Mouse (Mus musculus): ENCODE measurements around the gene Ubn1. TPM values are rescaled to one million over a fixed set of nuclear protein-coding genes. Genes with fewer than 3 reads are reported as not detected.
A peak's percentile ranks its signal among the peaks of the same experiment; 100 is the strongest.

Gene Ubn1
- total and polyA plus RNA-seq, 2 experiments from 2014 or later = 8.5 to 31.3 TPM

- H3K4me2 ChIP-seq (ENCODE audit: low read depth, low read length) = no peak overlapping the region
- 23% methylated on average over 14 of the region's 14 CpGs for WGBS
- no peak overlapping the region for H3K4me3 ChIP-seq (ENCODE audit: low read depth, low read length)
- no peak overlapping the region for H3K9ac ChIP-seq (replicated peaks; ENCODE audit: low read depth, low read length)
- H3K27ac ChIP-seq (ENCODE audit: low read depth) = peak overlapping the region; percentile 21; the same call in 1 of the 2 replicates
- peaks cover 42% of the 10 kb centered on the region for H3K4me1 ChIP-seq (ENCODE audit: control insufficient read depth, insufficient read depth)
- no peaks in the 10 kb centered on the region for H3K36me3 ChIP-seq (replicated peaks; ENCODE audit: control insufficient read depth, insufficient read depth, low read length)
- no peaks in the 10 kb centered on the region for H3K9me3 ChIP-seq (replicated peaks; ENCODE audit: control insufficient read depth, low read length)
- no peak for TF ChIP-seq CTCF (IDR thresholded peaks at IDR 0.05; ENCODE audit: low read depth)
- peak; percentile 84; the same call in 1 of the 2 replicates for TF ChIP-seq EP300 (IDR thresholded peaks at IDR 0.05; ENCODE audit: low read depth)
- ATAC-seq (ENCODE audit: insufficient read depth, low read depth) = peak; percentile 82
- H3K27me3 ChIP-seq (ENCODE audit: control insufficient read depth, insufficient read depth, low read length) = peaks cover 36% of the 10 kb centered on the region
- DNase-seq (ENCODE audit: low spot score) = peak; percentile 94
Observed at GRCm38 (mm10) chr16:5134623-5135330, 84.9 kb downstream of the Ubn1 start.

GRCm38 (mm10) chr16:5135551-5136261, 85.8 kb downstream of the Ubn1 start:
- no peak overlapping the region for H3K9ac ChIP-seq (replicated peaks; ENCODE audit: low read depth, low read length)
- H3K9me3 ChIP-seq (replicated peaks; ENCODE audit: control insufficient read depth, low read length) = no peaks in the 10 kb centered on the region
- H3K4me3 ChIP-seq (ENCODE audit: low read depth, low read length) = no peak overlapping the region
- 37% methylated on average over 8 of the region's 8 CpGs for WGBS
- H3K27ac ChIP-seq (ENCODE audit: low read depth) = peak overlapping the region; percentile 21; the same call in 1 of the 2 replicates
- no peak for TF ChIP-seq EP300 (IDR thresholded peaks at IDR 0.05; ENCODE audit: low read depth)
- no peak for TF ChIP-seq CTCF (IDR thresholded peaks at IDR 0.05; ENCODE audit: low read depth)
- no peaks in the 10 kb centered on the region for H3K36me3 ChIP-seq (replicated peaks; ENCODE audit: control insufficient read depth, insufficient read depth, low read length)
- H3K27me3 ChIP-seq (ENCODE audit: control insufficient read depth, insufficient read depth, low read length) = peaks cover 29% of the 10 kb centered on the region
- no peak for DNase-seq (ENCODE audit: low spot score)
- no peak overlapping the region for H3K4me2 ChIP-seq (ENCODE audit: low read depth, low read length)
- no peak for ATAC-seq (ENCODE audit: insufficient read depth, low read depth)
- peaks cover 40% of the 10 kb centered on the region for H3K4me1 ChIP-seq (ENCODE audit: control insufficient read depth, insufficient read depth)

Other genes with a start within 250 kb of the Ubn1 start
- not detected in 2 replicates for gene 4930562C15Rik, start 214.6 kb upstream of the Ubn1 start, total RNA-seq (2014; rRNA removed; ENCODE audit: low replicate concordance)
- gene 4930562C15Rik, start 214.6 kb upstream of the Ubn1 start, polyA plus RNA-seq (2015; fragmentation: Nextera tagmentation; extraction: Ambion mirVana) = 0.08 and 0.12 TPM in 2 replicates
- 11.7 and 27.6 TPM in 2 replicates for gene Ubald1, start 169.7 kb upstream of the Ubn1 start, total RNA-seq (2014; rRNA removed; ENCODE audit: low replicate concordance)
- gene Ubald1, start 169.7 kb upstream of the Ubn1 start, polyA plus RNA-seq (2015; fragmentation: Nextera tagmentation; extraction: Ambion mirVana) = 18.3 and 18.8 TPM in 2 replicates
- gene Mgrn1, start 163.8 kb upstream of the Ubn1 start, total RNA-seq (2014; rRNA removed; ENCODE audit: low replicate concordance) = 214 and 223 TPM in 2 replicates
- gene Mgrn1, start 163.8 kb upstream of the Ubn1 start, polyA plus RNA-seq (2015; fragmentation: Nextera tagmentation; extraction: Ambion mirVana) = 138 and 159 TPM in 2 replicates
- gene Nudt16l1, start 111.3 kb upstream of the Ubn1 start, total RNA-seq (2014; rRNA removed; ENCODE audit: low replicate concordance) = 35.5 and 44.0 TPM in 2 replicates
- gene Nudt16l1, start 111.3 kb upstream of the Ubn1 start, polyA plus RNA-seq (2015; fragmentation: Nextera tagmentation; extraction: Ambion mirVana) = 96.0 and 101 TPM in 2 replicates
- gene Anks3, start 85.9 kb upstream of the Ubn1 start, total RNA-seq (2014; rRNA removed; ENCODE audit: low replicate concordance) = 18.0 and 22.7 TPM in 2 replicates
- 18.6 and 21.2 TPM in 2 replicates for gene Anks3, start 85.9 kb upstream of the Ubn1 start, polyA plus RNA-seq (2015; fragmentation: Nextera tagmentation; extraction: Ambion mirVana)
- not detected in 2 replicates for gene Sept12, start 52.2 kb upstream of the Ubn1 start, total RNA-seq (2014; rRNA removed; ENCODE audit: low replicate concordance)
- not detected in 2 replicates for gene Sept12, start 52.2 kb upstream of the Ubn1 start, polyA plus RNA-seq (2015; fragmentation: Nextera tagmentation; extraction: Ambion mirVana)
- 7.3 TPM in 1 of 2 replicates, not detected in the other for gene Smim22, start 42.8 kb upstream of the Ubn1 start, total RNA-seq (2014; rRNA removed; ENCODE audit: low replicate concordance)
- gene Smim22, start 42.8 kb upstream of the Ubn1 start, polyA plus RNA-seq (2015; fragmentation: Nextera tagmentation; extraction: Ambion mirVana) = 2.1 and 2.5 TPM in 2 replicates
- 37.3 and 55.7 TPM in 2 replicates for gene Rogdi, start 36.5 kb upstream of the Ubn1 start, total RNA-seq (2014; rRNA removed; ENCODE audit: low replicate concordance)
- gene Rogdi, start 36.5 kb upstream of the Ubn1 start, polyA plus RNA-seq (2015; fragmentation: Nextera tagmentation; extraction: Ambion mirVana) = 34.8 and 39.2 TPM in 2 replicates
- 74.3 and 84.4 TPM in 2 replicates for gene Glyr1, start 194 bp upstream of the Ubn1 start, total RNA-seq (2014; rRNA removed; ENCODE audit: low replicate concordance)
- 56.2 and 58.5 TPM in 2 replicates for gene Glyr1, start 194 bp upstream of the Ubn1 start, polyA plus RNA-seq (2015; fragmentation: Nextera tagmentation; extraction: Ambion mirVana)
- 1.9 and 2.4 TPM in 2 replicates for gene Ppl, start 82.4 kb downstream of the Ubn1 start, total RNA-seq (2014; rRNA removed; ENCODE audit: low replicate concordance)
- 0.85 and 1.00 TPM in 2 replicates for gene Ppl, start 82.4 kb downstream of the Ubn1 start, polyA plus RNA-seq (2015; fragmentation: Nextera tagmentation; extraction: Ambion mirVana)
- not detected in 2 replicates for gene Sec14l5, start 97.1 kb downstream of the Ubn1 start, total RNA-seq (2014; rRNA removed; ENCODE audit: low replicate concordance)
- not detected in 2 replicates for gene Sec14l5, start 97.1 kb downstream of the Ubn1 start, polyA plus RNA-seq (2015; fragmentation: Nextera tagmentation; extraction: Ambion mirVana)
- 12.3 and 23.6 TPM in 2 replicates for gene Nagpa, start 154.0 kb downstream of the Ubn1 start, total RNA-seq (2014; rRNA removed; ENCODE audit: low replicate concordance)
- 9.4 and 10.6 TPM in 2 replicates for gene Nagpa, start 154.0 kb downstream of the Ubn1 start, polyA plus RNA-seq (2015; fragmentation: Nextera tagmentation; extraction: Ambion mirVana)
- gene AU021092, start 172.2 kb downstream of the Ubn1 start, total RNA-seq (2014; rRNA removed; ENCODE audit: low replicate concordance) = 12.2 and 14.9 TPM in 2 replicates
- gene AU021092, start 172.2 kb downstream of the Ubn1 start, polyA plus RNA-seq (2015; fragmentation: Nextera tagmentation; extraction: Ambion mirVana) = 6.3 and 8.8 TPM in 2 replicates
- gene Alg1, start 183.6 kb downstream of the Ubn1 start, total RNA-seq (2014; rRNA removed; ENCODE audit: low replicate concordance) = 21.2 and 29.2 TPM in 2 replicates
- 24.9 TPM in 2 replicates for gene Alg1, start 183.6 kb downstream of the Ubn1 start, polyA plus RNA-seq (2015; fragmentation: Nextera tagmentation; extraction: Ambion mirVana)
- 26.4 and 44.2 TPM in 2 replicates for gene Eef2kmt, start 205.9 kb downstream of the Ubn1 start, total RNA-seq (2014; rRNA removed; ENCODE audit: low replicate concordance)
- 20.2 and 23.3 TPM in 2 replicates for gene Eef2kmt, start 205.9 kb downstream of the Ubn1 start, polyA plus RNA-seq (2015; fragmentation: Nextera tagmentation; extraction: Ambion mirVana)

All from heart, postnatal 0 days (tissue).